Mouse (Mus musculus): Measurements from ENCODE around the gene Actc1. TPM values are rescaled to one million over a fixed set of nuclear protein-coding genes. Genes with fewer than 3 reads are reported as not detected.

The Actc1 gene
- total RNA-seq, 2 experiments from 2014 or later, result not detected

- ATAC-seq (replicated peaks; ENCODE audit: poor library complexity), result no peak
Observed at GRCm38 (mm10) chr2:114051111-114051870, 2.1 kb downstream of the Actc1 start.

GRCm38 (mm10) chr2:114050150-114050549 lies 3.2 kb downstream of the Actc1 start:
- no peak for ATAC-seq (replicated peaks; ENCODE audit: poor library complexity)

GRCm38 (mm10) chr2:114049372-114049771 lies 4.0 kb downstream of the Actc1 start:
- ATAC-seq (replicated peaks; ENCODE audit: poor library complexity), result no peak

GRCm38 (mm10) chr2:114047960-114048611 lies 5.3 kb downstream of the Actc1 start:
- no peak for ATAC-seq (replicated peaks; ENCODE audit: poor library complexity)

GRCm38 (mm10) chr2:114046151-114046664 lies 7.1 kb downstream of the Actc1 start:
- no peak for ATAC-seq (replicated peaks; ENCODE audit: poor library complexity)

- no peak for ATAC-seq (replicated peaks; ENCODE audit: poor library complexity)
Observed at GRCm38 (mm10) chr2:114037926-114038325, 15.4 kb downstream of the Actc1 start.

- ATAC-seq (replicated peaks; ENCODE audit: poor library complexity), result no peak
Observed at GRCm38 (mm10) chr2:114032259-114032658, 21.1 kb downstream of the Actc1 start.

- ATAC-seq (replicated peaks; ENCODE audit: poor library complexity), result no peak
Observed at GRCm38 (mm10) chr2:114023383-114023782, 30.0 kb downstream of the Actc1 start.

GRCm38 (mm10) chr2:114020210-114020563 lies 33.2 kb downstream of the Actc1 start:
- no peak for ATAC-seq (replicated peaks; ENCODE audit: poor library complexity)

GRCm38 (mm10) chr2:114019474-114020209 lies 33.7 kb downstream of the Actc1 start:
- ATAC-seq (replicated peaks; ENCODE audit: poor library complexity), result no peak

- no peak for ATAC-seq (replicated peaks; ENCODE audit: poor library complexity)
Observed at GRCm38 (mm10) chr2:114018136-114018535, 35.2 kb downstream of the Actc1 start.

- no peak for ATAC-seq (replicated peaks; ENCODE audit: poor library complexity)
Observed at GRCm38 (mm10) chr2:114014839-114015238, 38.5 kb downstream of the Actc1 start.

GRCm38 (mm10) chr2:114013846-114014245 lies 39.5 kb downstream of the Actc1 start:
- no peak for ATAC-seq (replicated peaks; ENCODE audit: poor library complexity)

- ATAC-seq (replicated peaks; ENCODE audit: poor library complexity), result no peak
Observed at GRCm38 (mm10) chr2:114013295-114013771, 40.0 kb downstream of the Actc1 start, which contains the start of gene Gjd2. Gene Gjd2 (minus strand): TSS chr2:114013619.

GRCm38 (mm10) chr2:114012749-114013211 lies 40.6 kb downstream of the Actc1 start:
- no peak for ATAC-seq (replicated peaks; ENCODE audit: poor library complexity)

- ATAC-seq (replicated peaks; ENCODE audit: poor library complexity), result peak; percentile 76
Observed at GRCm38 (mm10) chr2:114011838-114012237, 41.5 kb downstream of the Actc1 start.

GRCm38 (mm10) chr2:114008321-114008720 lies 45.0 kb downstream of the Actc1 start:
- no peak for ATAC-seq (replicated peaks; ENCODE audit: poor library complexity)

- no peak for ATAC-seq (replicated peaks; ENCODE audit: poor library complexity)
Observed at GRCm38 (mm10) chr2:113997484-113997883, 55.9 kb downstream of the Actc1 start.
